Mouse (Mus musculus) fat pad, adult 2 months (tissue): ENCODE results near the gene Myo1a.

ENCODE experiments used
- DNase-seq: peaks from one replicate; pipeline ENCODE4 v3.0.0-alpha.2; 2011; ENCODE audit warnings: low read depth, low spot score; ENCODE audit errors: extremely low read depth

Gene Myo1a

GRCm38 (mm10) chr10:127725136-127725535, 20.2 kb downstream of the Myo1a start:
- no peak for DNase-seq

- no peak for DNase-seq
Measured at GRCm38 (mm10) chr10:127728437-127728836, 23.5 kb downstream of the Myo1a start.

- DNase-seq, result no peak
Measured at GRCm38 (mm10) chr10:127730285-127730932, 25.4 kb downstream of the Myo1a start.

- DNase-seq, result no peak
Measured at GRCm38 (mm10) chr10:127730933-127731310, 26.0 kb downstream of the Myo1a start.

GRCm38 (mm10) chr10:127731397-127731796, 26.4 kb downstream of the Myo1a start:
- DNase-seq, result no peak

- no peak for DNase-seq
Measured at GRCm38 (mm10) chr10:127734434-127734833, 29.5 kb downstream of the Myo1a start.

- no peak for DNase-seq
Measured at GRCm38 (mm10) chr10:127736266-127736665, 31.3 kb downstream of the Myo1a start.

GRCm38 (mm10) chr10:127736916-127737315, 31.9 kb downstream of the Myo1a start:
- no peak for DNase-seq

GRCm38 (mm10) chr10:127737552-127737951, 32.6 kb downstream of the Myo1a start:
- DNase-seq, result no peak

GRCm38 (mm10) chr10:127738151-127738882, 33.3 kb downstream of the Myo1a start:
- no peak for DNase-seq

GRCm38 (mm10) chr10:127739083-127739660, 34.2 kb downstream of the Myo1a start, which contains the start of gene Zbtb39:
Gene Zbtb39, plus strand, starts transcription at chr10:127739538.
- no peak for DNase-seq

GRCm38 (mm10) chr10:127739661-127740161, 34.7 kb downstream of the Myo1a start:
- DNase-seq, result no peak

GRCm38 (mm10) chr10:127744661-127745060, 39.7 kb downstream of the Myo1a start:
- no peak for DNase-seq

- DNase-seq, result no peak
Measured at GRCm38 (mm10) chr10:127745886-127746285, 40.9 kb downstream of the Myo1a start.

GRCm38 (mm10) chr10:127747254-127747653, 42.3 kb downstream of the Myo1a start:
- DNase-seq, result no peak

- no peak for DNase-seq
Measured at GRCm38 (mm10) chr10:127748847-127749612, 44.1 kb downstream of the Myo1a start.

- no peak for DNase-seq
Measured at GRCm38 (mm10) chr10:127750136-127750777, 45.3 kb downstream of the Myo1a start.

GRCm38 (mm10) chr10:127751548-127751947, 46.6 kb downstream of the Myo1a start, which contains the start of gene Gpr182:
Gene Gpr182, minus strand, starts transcription at chr10:127751732.
- no peak for DNase-seq

GRCm38 (mm10) chr10:127754566-127755166, 49.7 kb downstream of the Myo1a start:
- DNase-seq, result peak; percentile 92

GRCm38 (mm10) chr10:127755246-127755645, 50.3 kb downstream of the Myo1a start:
- no peak for DNase-seq
